Mouse (Mus musculus) forebrain, embryonic 14.5 days (tissue): ENCODE measurements around the gene Ccdc65. TPM values are rescaled to one million over a fixed set of nuclear protein-coding genes. Genes with fewer than 3 reads are reported as not detected.
A peak's percentile ranks its signal among the peaks of the same experiment; 100 is the strongest.

Experiments used
- ATAC-seq: fragments of 200-750 bp; cut with Nextera tagmentation; 2 replicates; pipeline ENCODE4 v1.8.0; 2017; ENCODE audit warnings: mild to moderate bottlenecking, moderate library complexity
- DNase-seq: peaks from one replicate; pipeline ENCODE4 v3.0.0-alpha.2; 2015; ENCODE audit warnings: low spot score
- H3K27ac ChIP-seq: fragments of 300-500 bp; sonication (generic); 2 replicates; pipeline ENCODE4 v1.5.1; 2014; ENCODE audit warnings: low read depth, mild to moderate bottlenecking, control low read depth, low read length, moderate library complexity
- H3K27me3 ChIP-seq: fragments of 300-500 bp; sonication (generic); replicated peaks from 2 replicates; pipeline ENCODE4 v1.6.1; 2014; ENCODE audit warnings: low read length, control low read depth, mixed read lengths; ENCODE audit not compliant: control insufficient read depth, insufficient read depth
- H3K36me3 ChIP-seq: fragments of 300-500 bp; sonication (generic); 2 replicates; pipeline ENCODE4 v1.6.1; 2014; ENCODE audit warnings: low read length, control low read depth; ENCODE audit not compliant: control insufficient read depth, insufficient read depth
- H3K4me1 ChIP-seq: fragments of 300-500 bp; sonication (generic); 2 replicates; pipeline ENCODE4 v1.6.1; 2014; ENCODE audit warnings: antibody characterized with exemption, low read length, control low read depth; ENCODE audit not compliant: control insufficient read depth, insufficient read depth
- H3K4me2 ChIP-seq: fragments of 300-500 bp; sonication (generic); 2 replicates; pipeline ENCODE4 v1.6.1; 2014; ENCODE audit warnings: mild to moderate bottlenecking, control low read depth, low read length
- H3K4me3 ChIP-seq: fragments of 300-500 bp; sonication (generic); 2 replicates; pipeline ENCODE4 v1.5.1; 2014; ENCODE audit warnings: low read depth, low read length, control low read depth
- H3K9ac ChIP-seq: fragments of 300-500 bp; sonication (generic); 2 replicates; pipeline ENCODE4 v1.6.1; 2014; ENCODE audit warnings: mild to moderate bottlenecking, low read length, control low read depth, moderate library complexity
- H3K9me3 ChIP-seq: fragments of 300-500 bp; sonication (generic); replicated peaks from 2 replicates; pipeline ENCODE4 v1.6.1; 2016; ENCODE audit warnings: low read length, control low read depth, mixed read lengths; ENCODE audit not compliant: control insufficient read depth
- WGBS: fragments of 180-500 bp; shearing (Covaris S2); extraction: QIAGEN DNeasy Blood & Tissue Kit; methylation state at CpG from one replicate; pipeline ENCODE4 v1.1.7; 2014; 5-methylcytosine and 5-hydroxymethylcytosine counted together
- polyA plus RNA-seq: library from polyadenylated mRNA; unstranded; fragments of >200 nt; fragmentation: Nextera tagmentation; extraction: Ambion mirVana; gene quantifications from 2 replicates; pipeline ENCODE4 v1.2.1, GENCODE M21; 2014

Gene Ccdc65
- polyA plus RNA-seq, 1 experiment from 2014 or later = 3.3 TPM

DNA sequence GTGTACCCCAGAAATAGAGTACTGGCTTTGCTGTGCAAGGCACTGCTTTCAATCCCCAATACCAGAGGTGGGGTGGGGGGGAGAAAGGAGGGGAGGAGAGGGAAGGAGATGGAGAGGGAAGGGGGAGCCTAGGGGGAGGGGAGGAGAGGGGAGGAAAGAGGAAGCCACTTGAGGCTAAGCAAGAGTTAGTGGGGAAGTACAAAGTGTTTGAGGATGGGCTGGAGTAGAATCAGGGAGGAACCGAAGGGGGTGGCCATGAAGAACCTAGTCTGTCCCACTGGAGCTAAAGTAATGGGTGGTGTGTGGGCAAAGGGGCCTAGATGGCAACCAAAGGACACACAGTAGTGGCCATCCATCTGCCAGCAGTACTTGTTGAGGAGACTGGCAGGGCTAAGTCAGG is 24.3 kb upstream of the Ccdc65 start:
- H3K27ac ChIP-seq = no peak overlapping the region
- no peak overlapping the region for H3K9ac ChIP-seq
- H3K27me3 ChIP-seq = no peaks in the 10 kb centered on the region
- DNase-seq (no peak), ATAC-seq (no peak)
- H3K36me3 ChIP-seq = no peaks in the 10 kb centered on the region
- H3K4me3 ChIP-seq = no peak overlapping the region
- no peak overlapping the region for H3K4me2 ChIP-seq
- 100% methylated on average over 1 of the region's 1 CpGs for WGBS
- H3K9me3 ChIP-seq = no peaks in the 10 kb centered on the region
- H3K4me1 ChIP-seq = no peaks in the 10 kb centered on the region

DNA sequence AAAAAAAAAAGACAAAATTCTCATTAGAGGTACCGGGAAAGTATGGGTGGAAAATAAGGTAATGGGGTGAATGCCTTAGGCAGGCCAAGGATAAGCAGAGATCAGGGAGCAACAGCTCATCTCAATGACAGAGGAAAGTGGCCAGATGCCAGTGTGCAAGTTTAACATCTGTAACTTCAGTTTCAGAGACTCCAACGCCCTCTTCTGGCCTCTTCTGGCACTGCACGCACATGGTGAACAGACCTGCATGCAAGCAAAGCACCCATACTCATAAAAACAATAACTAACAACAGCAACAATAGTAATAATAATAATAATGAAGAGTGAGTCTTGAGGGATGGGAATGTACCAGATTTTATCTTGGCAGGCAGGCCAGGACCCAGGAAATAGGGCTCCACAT is 22.1 kb upstream of the Ccdc65 start:
- H3K9me3 ChIP-seq = no peaks in the 10 kb centered on the region
- no peak overlapping the region for H3K27ac ChIP-seq
- 72% methylated on average over 3 of the region's 3 CpGs for WGBS
- H3K9ac ChIP-seq = no peak overlapping the region
- no peak overlapping the region for H3K4me2 ChIP-seq
- H3K4me3 ChIP-seq = no peak overlapping the region
- no peaks in the 10 kb centered on the region for H3K27me3 ChIP-seq
- no peaks in the 10 kb centered on the region for H3K36me3 ChIP-seq
- peaks cover 1% of the 10 kb centered on the region for H3K4me1 ChIP-seq
- no peak for ATAC-seq
- DNase-seq = no peak

DNA sequence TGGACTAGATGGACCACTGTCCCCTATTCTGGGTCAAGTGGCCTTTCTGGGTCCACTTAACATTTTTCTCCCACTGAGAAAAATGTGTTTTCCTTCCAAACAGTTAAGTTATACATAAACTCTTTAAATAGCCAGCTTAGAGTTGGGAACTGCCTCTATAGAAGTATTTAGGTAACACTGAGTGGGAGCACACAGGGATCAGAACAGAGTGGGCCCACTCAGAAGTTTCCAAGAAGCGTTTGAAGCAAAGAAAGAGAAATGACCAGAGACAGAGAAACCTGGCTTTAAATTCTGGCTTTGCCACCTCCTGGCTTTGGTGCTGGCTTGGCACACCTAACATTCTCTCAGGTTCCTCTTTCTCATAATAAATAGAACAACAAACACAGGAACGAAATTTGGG is 18.3 kb upstream of the Ccdc65 start:
- Histone ChIP-seq H3K9me3 (no peaks in the 10 kb centered on the region), H3K4me1 (peaks cover 11% of the 10 kb centered on the region), H3K27me3 (no peaks in the 10 kb centered on the region), H3K36me3 (no peaks in the 10 kb centered on the region), H3K4me3 (no peak overlapping the region), H3K27ac (no peak overlapping the region), H3K4me2 (no peak overlapping the region), H3K9ac (no peak overlapping the region)
- DNase-seq (no peak), ATAC-seq (no peak)
- WGBS = 87% methylated on average over 2 of the region's 2 CpGs

DNA sequence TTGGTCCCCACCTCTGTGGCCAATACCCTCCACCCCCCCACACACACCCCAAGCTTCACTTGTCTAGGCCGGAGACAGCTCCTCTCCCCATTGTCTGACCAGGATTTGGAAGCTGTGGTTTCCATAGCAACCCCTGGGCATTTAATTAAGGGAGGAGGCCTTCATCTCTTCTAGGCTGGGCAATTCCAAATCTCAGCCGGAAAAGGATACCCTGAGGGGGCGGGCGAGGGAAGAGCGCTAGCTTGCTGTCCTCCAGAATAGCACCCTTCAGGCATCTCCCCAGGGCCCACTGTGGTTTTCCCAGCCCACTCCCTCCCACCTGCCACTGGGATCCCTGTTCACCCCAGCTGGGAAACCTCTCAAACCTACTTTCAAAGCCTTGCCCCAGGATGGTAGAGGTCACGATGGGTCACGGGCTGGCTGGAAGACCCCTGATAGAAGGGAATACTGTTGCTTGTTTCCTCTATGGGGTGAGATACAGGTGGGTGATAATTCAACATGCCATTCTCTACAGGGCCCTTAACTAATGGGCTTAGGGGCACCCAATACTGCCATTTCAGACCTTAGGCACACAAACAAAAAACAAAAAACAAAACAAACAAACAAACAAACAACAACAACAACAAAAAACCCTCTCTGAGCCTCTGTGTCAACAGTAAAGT is 16.4 kb upstream of the Ccdc65 start:
- H3K4me3 ChIP-seq = no peak overlapping the region
- peaks cover 11% of the 10 kb centered on the region for H3K4me1 ChIP-seq
- 9% methylated on average over 7 of the region's 7 CpGs for WGBS
- H3K9ac ChIP-seq = no peak overlapping the region
- no peaks in the 10 kb centered on the region for H3K9me3 ChIP-seq
- DNase-seq = peak; percentile 72
- H3K27ac ChIP-seq = no peak overlapping the region
- H3K36me3 ChIP-seq = no peaks in the 10 kb centered on the region
- ATAC-seq = peak; percentile 15; the same call in 1 of the 2 replicates
- H3K27me3 ChIP-seq = no peaks in the 10 kb centered on the region; the same call in 1 of the 2 replicates
- no peak overlapping the region for H3K4me2 ChIP-seq

DNA sequence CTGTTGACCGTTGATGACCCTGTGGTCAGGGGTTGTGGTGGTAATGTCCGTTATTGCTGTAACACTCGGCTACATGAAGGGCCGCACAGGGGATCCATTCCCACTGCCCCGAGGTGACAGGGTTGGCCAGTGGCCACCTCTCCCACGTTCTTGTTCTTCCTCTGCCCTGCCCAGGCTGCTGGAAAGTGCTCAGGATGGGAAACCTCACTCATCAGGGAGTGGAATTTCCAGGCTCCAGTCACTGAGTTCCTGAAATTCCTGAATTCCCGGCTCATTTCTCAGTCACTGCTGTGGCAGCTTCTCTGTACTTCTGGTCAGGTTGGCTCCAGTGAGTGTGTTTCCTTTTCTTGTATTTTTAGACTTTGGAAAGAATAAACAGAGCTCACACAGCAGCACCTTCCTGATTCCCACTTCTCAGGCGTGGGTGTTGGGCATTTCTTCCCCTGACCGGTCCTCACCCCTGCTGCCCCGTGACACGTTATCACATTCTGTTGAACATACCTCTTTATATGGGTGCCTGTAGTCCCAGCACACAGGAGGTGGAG is 15.8 kb upstream of the Ccdc65 start:
- Histone ChIP-seq H3K4me3 (no peak overlapping the region), H3K9me3 (no peaks in the 10 kb centered on the region), H3K27ac (no peak overlapping the region), H3K36me3 (no peaks in the 10 kb centered on the region), H3K4me2 (no peak overlapping the region), H3K27me3 (no peaks in the 10 kb centered on the region; the same call in 1 of the 2 replicates), H3K9ac (no peak overlapping the region), H3K4me1 (peaks cover 11% of the 10 kb centered on the region)
- ATAC-seq (no peak), DNase-seq (no peak)
- 66% methylated on average over 11 of the region's 11 CpGs for WGBS

DNA sequence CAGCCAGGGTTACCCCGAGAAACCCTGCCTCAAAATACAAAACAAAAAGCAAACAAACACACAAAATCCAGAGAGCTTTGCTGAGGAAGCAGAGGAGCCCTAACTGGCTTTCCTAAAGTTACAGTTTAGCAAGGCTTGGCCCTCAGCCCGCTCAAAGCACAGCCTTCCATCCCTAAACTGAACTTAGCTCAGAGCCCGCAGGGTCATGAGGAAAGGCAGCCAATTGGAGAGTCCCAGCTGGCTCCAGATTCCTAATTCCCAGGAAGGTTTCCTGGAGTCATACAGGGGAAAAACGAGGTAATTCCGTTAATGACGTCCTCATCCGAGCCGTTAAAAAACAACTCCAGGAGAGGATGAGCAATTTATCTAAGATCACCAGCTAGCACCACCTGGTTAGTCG is 12.3 kb upstream of the Ccdc65 start:
- Histone ChIP-seq H3K9ac (no peak overlapping the region), H3K4me2 (no peak overlapping the region), H3K27ac (no peak overlapping the region), H3K27me3 (peaks cover 2% of the 10 kb centered on the region; the same call in 1 of the 2 replicates), H3K4me3 (no peak overlapping the region), H3K9me3 (no peaks in the 10 kb centered on the region), H3K36me3 (no peaks in the 10 kb centered on the region), H3K4me1 (peaks cover 11% of the 10 kb centered on the region)
- WGBS = 56% methylated on average over 9 of the region's 9 CpGs
- DNase-seq = no peak
- no peak for ATAC-seq

DNA sequence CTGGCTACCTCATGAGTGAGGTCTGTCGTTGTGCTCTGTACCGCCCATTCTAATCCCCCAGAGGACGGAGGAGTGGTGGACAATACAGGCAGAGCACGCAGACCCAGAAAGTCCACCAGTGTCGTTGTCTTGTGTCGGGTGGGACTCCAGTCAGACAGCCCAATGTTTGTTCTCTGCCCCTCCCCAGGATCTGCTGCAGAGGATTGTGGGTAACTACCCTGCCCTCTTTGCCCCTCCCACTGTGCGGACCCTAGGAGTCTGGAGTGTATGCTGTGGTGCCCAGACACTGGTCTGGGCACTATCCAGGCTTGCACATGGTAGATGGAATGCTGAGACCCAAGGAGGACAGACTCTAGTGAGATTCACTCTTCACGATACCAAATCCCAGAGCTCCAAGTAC is 11.8 kb upstream of the Ccdc65 start:
- no peak overlapping the region for H3K4me3 ChIP-seq
- DNase-seq (no peak), ATAC-seq (no peak)
- H3K36me3 ChIP-seq = no peaks in the 10 kb centered on the region
- peaks cover 7% of the 10 kb centered on the region for H3K4me1 ChIP-seq
- no peaks in the 10 kb centered on the region for H3K9me3 ChIP-seq
- H3K27ac ChIP-seq = no peak overlapping the region
- H3K27me3 ChIP-seq = peaks cover 7% of the 10 kb centered on the region; the same call in 1 of the 2 replicates
- no peak overlapping the region for H3K4me2 ChIP-seq
- H3K9ac ChIP-seq = no peak overlapping the region
- 54% methylated on average over 8 of the region's 8 CpGs for WGBS

DNA sequence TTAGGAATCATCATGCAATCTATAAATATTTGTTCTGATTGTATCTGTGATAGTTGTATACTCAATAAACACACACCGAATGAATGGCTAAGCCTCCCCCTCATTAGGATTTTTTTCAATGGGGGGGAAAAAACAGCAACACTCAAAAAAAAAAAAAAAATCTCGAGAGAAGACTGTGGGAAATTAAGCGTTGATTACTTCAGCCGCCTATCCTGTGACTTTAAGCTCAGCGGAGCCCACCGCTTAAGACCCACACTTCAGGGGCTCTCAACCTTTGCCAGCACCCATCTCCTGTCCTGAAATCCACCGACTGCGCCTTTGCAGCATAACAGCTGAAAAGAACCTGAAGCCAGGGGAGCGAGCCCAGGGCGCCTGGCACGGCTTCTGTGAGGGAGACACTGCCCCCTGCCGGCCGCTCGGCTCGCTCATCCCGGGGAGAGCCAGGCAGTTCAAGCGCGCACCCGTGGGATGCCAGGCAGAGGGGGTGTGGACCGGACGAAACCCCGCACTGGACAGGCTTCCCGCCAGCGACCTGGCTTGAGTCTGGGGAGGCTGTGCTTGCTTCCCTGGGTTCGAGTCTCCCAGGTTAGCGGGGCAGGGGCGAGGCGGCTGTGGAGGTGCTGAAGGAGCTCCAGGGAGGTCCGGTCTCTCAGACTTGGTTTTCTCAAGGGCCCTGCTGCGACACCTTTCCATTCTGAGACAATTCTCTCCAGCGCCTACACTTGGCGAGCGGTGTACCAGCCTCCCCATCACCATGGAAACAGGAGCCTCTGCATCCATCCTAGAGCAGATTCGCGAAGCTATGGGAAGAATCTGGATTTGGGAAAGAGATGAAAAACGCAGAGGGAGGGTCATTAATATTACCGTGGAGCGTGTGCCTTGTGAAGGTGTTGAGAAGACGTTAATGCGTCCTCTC is 8.6 kb upstream of the Ccdc65 start:
- Histone ChIP-seq H3K27me3 (peaks cover 14% of the 10 kb centered on the region; the same call in 1 of the 2 replicates), H3K4me1 (no peaks in the 10 kb centered on the region), H3K4me2 (peak overlapping the region; percentile 57), H3K27ac (peak overlapping the region; percentile 70), H3K9me3 (no peaks in the 10 kb centered on the region), H3K36me3 (no peaks in the 10 kb centered on the region), H3K4me3 (peak overlapping the region; percentile 29), H3K9ac (peak overlapping the region; percentile 52)
- WGBS = 4% methylated on average over 40 of the region's 40 CpGs
- peak; percentile 88 for DNase-seq
- peak; percentile 96 for ATAC-seq
